Mouse (Mus musculus): Measurements from ENCODE around the gene Spata20. TPM values are rescaled to one million over a fixed set of nuclear protein-coding genes. Genes with fewer than 3 reads are reported as not detected.

The Spata20 gene
- total RNA-seq (2021), result 1 to 10 TPM in 1 of 2 experiments, under 1 TPM in 1; 0.54 to 1.1 TPM
- long read RNA-seq, experiment 1, result 0 reads
- long read RNA-seq, experiment 2, partial matches to known transcripts, result 1 of 1 reads
- long read RNA-seq, experiment 2, other reads (novel, unspliced or antisense), result 0 of 1 reads

DNA sequence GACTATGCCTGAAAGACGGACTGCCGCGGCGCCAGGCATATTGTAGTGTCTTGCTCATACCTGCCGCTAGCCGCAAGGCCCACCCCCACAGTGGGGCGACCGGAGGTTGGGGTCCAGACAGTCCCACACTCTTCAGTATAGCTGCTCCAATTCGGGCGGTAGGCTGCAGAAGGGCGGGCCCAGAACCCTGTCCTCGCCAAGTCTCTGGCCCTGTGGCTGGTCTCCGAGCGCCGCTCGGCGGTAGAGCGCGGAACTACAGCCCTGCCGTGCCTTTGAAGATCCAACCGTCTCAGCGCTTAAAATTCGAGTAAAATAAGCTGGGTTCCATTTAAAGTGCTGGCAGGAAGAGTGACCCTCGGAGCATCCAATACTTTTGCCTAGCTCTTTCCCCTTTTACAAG is at the start of gene Spata20:
Gene Spata20 (minus strand): TSS at position 179 of the 400 bp plus-strand sequence.
- intact Hi-C loops (cut with DNase I), result loop anchor here (1.0 to 5.0 kb wide), 4 partner anchors 66 to 359 kb away; no protein-coding TSS in a partner anchor
- DNase-seq, result peak; percentile 88 to 94

DNA sequence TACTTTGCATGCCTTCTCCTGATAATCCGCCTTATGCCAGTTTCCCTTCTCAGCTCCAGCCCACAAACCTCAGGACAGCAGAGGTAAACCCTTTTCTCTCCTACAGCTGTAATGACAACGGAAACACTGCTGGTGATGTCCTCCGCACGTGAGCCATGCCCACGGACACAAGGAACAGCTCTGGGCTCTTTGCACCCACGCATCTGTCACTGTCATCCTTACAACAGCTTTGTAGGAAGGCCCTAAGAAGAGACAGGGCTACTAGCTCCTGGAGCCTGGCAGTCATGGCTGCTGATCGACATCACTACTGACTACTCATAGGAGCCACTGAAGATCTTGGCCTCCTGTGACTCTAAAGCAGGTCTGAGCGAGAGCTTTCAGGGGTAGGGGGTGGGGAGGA is 47.2 kb upstream of the Spata20 start:
- no peak for DNase-seq
- intact Hi-C loops (cut with DNase I), result no loop called here

DNA sequence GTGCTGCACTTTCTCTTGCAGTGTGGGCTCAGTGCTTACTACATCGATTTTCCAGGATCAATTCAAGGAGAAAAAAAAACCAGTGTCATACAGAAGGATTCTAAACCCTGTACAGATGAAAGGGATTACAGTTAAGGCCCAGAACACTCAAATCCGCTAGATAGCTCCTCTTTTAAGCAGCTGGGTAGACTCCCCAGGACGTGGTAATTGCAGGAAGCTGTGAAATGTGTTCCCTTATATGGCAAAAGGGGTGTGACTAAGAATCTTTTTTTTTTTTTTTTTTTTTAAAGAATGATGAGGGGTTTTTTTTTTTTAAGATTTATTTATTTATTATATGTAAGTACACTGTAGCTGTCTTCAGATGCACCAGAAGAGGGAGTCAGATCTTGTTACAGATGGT is 42.9 kb upstream of the Spata20 start:
- intact Hi-C loops (cut with DNase I), result no loop called here
- DNase-seq, result no peak

DNA sequence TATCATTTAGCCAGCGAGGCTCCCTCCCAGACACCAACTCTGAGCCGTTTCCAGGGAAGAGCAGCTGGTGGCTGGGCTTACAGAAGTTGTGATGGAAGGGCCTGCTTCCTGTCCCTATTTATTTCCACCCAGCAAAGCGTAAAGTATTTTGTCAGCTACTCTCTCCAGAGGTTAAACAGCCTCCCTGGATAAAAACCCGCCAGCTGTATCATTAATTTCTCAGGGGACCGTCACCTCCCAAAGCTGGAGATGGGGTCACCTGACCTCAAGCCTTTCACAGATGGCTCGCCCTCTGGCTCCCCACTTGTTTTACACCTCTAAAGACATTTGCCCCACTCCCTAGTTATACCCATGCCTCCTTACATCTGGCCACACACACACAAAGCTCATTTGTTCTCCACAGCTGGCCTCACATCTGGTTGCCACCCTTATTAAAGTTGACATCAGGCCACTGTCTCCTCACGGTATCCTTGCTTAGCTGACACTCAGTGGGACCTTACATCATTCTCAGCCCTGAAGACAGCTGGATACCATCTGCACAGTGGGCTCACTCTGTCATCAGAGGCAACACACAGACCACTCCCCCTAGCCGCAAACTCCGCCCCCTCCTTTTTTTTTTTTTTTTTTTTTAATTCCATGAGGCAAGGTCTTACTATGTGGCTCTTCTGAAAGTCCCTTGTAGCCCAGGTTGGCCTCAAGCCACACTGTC is 40.3 kb upstream of the Spata20 start:
- peak; percentile 10 to 36 for DNase-seq

DNA sequence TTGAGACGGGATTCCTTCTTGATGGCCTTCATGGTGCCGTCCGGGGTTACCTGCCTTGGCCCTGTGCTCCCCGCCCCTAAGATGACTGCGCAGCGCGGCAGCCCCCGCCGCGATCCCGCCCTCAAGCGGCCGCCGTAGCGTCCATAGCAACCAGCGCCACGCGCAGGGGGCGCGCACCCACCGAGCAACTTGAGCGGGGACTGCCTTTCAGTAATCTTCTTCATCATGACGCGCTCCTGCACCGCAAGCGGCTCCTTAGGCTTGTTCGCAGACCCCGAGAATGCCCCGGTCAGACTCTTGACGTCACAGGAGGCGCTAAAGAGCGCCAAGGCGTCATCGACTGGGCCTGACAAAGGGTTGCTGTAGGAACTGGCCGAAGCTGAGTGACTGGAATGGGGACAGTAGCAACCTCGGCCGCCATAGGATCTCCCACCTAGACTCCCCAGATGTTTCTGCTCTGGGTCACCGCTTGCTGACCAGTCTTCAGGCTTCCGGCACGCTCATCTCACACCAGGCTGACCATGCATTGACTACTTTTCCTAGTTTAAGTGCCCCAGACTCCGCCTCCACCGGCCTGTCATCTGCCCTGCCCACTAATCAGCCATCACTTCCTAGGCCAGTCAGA is 35.4 kb upstream of the Spata20 start, which contains the start of gene Mycbpap:
Gene Mycbpap (minus strand): TSS at position 524 of the 625 bp plus-strand sequence.
- intact Hi-C loops (cut with DNase I), result no loop called here
- peak; percentile 55 to 61 for DNase-seq

More for the DNA sequence above, 40.3 kb upstream of the Spata20 start:
- intact Hi-C loops (cut with DNase I), result no loop called here

DNA sequence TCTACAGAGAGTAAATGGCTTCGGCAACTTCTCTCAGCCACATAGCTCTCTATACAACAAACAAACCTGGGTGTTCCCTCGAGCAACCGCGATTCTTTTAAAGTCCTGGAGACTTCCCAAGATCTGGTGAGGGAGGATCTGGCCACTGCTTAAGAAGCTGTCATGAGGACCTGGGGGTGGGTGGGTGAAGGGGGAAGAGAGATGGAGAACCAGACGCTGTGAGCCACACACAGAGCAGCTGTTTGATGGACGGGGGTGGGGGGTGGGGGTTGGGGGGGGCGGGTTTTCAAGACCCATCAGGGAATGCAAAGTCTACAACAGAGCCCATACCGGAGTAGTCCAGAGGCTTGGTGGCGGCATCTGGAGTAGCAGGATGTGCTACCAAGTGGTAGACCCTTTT is 27.5 kb upstream of the Spata20 start:
- no peak for DNase-seq
- intact Hi-C loops (cut with DNase I), result no loop called here

DNA sequence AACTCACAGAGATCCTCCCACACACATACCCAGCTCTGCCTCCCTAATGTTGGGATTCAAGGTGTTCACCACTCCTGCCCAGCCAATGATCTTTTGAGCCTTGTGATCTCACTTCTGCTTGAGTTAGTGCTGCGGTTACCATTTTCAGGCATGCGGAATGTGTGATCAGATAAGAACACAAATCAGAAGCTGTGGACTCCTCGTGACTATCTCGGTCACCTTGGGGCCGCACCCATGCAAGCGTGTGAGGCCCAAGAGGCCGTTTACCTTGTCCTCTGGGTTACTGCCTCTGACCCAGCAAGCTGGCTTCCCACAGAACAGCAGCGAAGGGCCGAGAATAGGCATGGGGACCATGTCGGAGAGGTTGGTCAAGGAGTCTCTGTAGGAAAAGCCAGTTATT is 23.0 kb upstream of the Spata20 start:
- intact Hi-C loops (cut with DNase I), result no loop called here

DNA sequence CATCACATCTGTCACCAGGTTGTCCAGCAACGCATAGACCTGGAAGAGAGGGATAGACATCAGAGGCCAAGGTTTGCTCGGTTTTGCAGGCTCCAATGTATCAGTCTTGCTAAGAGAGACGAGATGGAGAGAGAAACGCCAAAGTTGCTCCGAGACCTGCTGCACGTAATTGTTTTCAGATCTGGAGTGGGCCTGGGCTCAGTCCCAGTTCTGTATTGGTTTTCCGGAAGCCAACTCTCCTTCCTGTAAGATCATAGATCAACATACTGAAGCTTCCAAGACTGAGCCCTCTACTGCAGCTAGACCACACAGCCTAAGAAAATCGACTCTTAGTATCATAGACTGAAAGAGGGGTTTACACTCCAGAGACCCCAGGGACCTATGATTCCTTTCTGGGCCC is 15.5 kb upstream of the Spata20 start:
- intact Hi-C loops (cut with DNase I), result loop anchor here (5.0 kb wide), 1 partner anchor 41 kb away; no protein-coding TSS in a partner anchor
- DNase-seq, result no peak

More for the DNA sequence above, 23.0 kb upstream of the Spata20 start:
- no peak for DNase-seq

DNA sequence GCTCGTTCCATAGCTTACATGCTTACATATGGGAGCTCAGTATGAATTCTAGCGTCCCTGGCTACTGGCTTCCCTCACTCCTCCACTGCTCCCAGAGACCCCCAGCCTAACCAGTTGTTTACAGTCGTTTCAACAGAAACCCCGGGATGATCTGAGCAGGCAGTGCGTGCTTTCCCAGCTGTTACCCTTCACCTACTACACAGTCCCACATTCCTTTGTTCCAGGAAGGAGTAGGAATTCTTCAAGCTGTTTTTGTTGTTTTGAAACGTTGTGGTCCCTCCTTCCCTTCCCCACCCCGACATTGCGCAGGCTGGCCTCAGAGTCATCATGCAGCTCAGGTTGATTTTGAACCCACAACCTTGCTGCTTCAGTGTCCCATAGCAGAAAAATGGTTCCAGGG is 14.4 kb upstream of the Spata20 start:
- DNase-seq, result no peak
- intact Hi-C loops (cut with DNase I), result loop anchor here (5.0 kb wide), 1 partner anchor 42 kb away; no protein-coding TSS in a partner anchor

DNA sequence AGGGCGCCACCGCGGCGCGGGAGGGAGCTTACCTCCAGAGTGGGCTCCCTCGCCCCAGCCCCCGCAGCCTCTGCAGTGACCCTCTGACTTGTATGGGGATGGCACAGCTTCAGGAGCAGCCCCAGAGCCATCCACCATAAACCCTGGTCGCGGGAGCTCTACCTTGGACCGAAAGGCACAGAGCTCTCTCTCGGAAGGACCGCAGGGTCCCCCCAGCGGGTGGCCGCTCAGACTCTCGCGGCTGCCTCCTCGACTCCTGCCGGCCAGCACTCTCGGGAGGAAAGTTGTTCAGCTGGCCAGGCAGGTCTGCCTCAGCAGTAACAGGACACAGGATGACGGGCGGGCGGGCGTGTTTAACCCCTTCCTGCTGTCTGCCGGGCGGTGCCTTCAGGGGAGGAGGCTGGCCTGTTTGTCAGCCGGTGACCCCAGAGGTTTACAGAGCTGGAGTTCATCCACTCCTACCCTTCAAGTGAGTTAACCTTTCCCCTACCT is 13.7 kb upstream of the Spata20 start, which contains the start of gene Epn3:
Gene Epn3 (minus strand): TSS at position 314 of the 492 bp plus-strand sequence.
- intact Hi-C loops (cut with DNase I), result loop anchor here (5.0 kb wide), 1 partner anchor 43 kb away; no protein-coding TSS in a partner anchor
- DNase-seq, result peak; percentile 48 to 54

DNA sequence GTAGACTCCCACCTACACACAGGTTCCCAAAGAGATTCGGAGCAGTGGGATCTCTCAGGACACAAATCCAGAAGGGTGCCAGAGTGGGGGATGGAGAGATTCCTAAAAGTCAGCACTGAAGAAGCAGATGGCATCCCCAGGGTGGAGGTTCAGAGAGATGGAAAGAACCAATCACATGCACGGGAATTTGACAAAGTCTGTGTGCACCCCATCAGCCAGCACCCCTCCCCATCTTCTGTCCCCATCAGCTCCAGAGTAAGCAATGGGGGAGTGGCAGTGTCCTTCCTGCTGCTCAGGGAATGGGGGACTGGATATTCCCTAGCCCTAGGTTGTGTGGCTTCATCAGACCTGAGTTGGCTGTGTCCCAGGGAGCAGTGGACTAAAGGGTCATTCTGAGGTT is 13.1 kb upstream of the Spata20 start:
- intact Hi-C loops (cut with DNase I), result no loop called here
- no peak for DNase-seq

DNA sequence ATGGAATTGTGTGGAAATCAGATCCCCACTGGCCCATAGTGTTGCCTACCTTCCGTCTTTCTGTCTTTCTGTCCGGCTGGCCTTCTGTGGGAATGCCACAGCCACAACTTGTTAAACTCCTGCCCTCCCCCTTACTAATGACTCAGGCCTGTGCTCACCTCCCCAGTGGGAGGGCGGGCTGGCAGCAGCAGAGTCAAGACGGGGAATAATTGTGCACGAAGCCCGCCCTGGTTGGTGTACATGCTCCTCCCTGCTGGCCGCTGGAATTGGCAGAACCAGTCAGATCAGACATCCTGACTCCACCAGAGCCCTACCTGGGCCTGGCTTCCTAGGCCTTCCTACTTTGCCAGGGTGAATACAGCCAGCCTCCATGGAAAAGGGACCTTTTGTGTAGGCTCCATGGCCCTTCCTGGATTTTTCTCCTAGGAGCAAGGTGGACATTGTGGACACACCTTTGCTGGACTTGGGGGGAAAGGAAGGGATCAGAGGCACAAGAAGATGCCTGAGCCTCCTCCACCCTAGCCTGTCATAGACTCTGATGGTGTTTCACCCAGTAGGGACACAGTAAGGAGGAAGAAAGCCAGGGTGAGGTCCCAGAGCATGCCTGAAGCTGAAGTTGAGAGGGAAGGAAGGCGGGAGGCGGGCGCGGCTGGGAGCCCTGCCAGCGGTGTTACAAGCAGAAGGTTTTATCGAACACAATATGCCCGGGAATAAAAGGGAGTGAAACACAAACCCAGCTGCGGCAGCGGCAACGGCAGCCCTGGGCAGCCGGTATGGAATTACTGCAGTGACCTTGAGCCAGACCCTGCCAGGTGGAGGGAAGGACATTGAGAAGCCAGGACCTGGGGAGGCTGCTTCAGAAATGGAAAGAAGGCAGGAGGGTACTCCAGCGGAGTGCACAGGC is 12.4 kb upstream of the Spata20 start:
- peak; percentile 58 to 68 for DNase-seq
- intact Hi-C loops (cut with DNase I), result no loop called here

DNA sequence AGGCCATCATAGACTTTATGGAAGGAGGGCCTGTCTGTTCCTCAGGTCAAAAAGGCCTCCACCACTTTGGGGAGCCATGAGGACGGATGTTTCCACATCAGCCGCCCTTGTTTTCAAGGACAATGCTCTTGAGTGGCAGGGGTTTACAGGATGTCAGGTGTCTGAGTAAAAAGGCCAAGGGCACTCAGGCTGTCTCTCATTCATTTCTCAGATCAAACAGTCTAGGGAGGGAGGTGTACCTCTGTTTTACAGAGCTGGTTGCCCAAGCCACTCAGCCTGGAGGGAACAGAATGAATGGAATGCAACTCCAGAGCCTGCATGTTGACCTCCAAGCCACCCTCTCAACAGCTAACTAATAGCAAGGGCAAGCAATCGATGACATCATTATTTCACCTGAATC is 9.4 kb upstream of the Spata20 start:
- peak in 1 of 2 experiments; percentile 38 for DNase-seq
- intact Hi-C loops (cut with DNase I), result no loop called here

DNA sequence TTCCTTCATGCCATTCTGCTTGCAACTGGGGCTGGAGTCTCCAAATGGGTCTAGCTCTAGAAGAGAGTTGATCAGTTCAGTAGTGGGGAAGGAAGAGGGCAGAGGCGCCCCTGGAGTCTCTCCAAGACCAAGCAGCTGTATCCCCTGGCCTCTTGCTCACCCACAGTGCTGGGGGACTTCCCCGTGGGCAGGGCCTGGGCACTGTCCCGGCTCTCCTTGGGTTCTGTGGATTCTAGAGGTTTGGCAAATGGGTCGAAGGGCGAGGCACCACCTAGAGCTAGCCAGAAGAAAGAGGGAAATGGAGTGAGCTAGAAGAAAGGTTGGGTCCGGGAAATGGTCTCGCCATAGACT is 5.7 kb upstream of the Spata20 start:
- intact Hi-C loops (cut with DNase I), result no loop called here
- no peak for DNase-seq

DNA sequence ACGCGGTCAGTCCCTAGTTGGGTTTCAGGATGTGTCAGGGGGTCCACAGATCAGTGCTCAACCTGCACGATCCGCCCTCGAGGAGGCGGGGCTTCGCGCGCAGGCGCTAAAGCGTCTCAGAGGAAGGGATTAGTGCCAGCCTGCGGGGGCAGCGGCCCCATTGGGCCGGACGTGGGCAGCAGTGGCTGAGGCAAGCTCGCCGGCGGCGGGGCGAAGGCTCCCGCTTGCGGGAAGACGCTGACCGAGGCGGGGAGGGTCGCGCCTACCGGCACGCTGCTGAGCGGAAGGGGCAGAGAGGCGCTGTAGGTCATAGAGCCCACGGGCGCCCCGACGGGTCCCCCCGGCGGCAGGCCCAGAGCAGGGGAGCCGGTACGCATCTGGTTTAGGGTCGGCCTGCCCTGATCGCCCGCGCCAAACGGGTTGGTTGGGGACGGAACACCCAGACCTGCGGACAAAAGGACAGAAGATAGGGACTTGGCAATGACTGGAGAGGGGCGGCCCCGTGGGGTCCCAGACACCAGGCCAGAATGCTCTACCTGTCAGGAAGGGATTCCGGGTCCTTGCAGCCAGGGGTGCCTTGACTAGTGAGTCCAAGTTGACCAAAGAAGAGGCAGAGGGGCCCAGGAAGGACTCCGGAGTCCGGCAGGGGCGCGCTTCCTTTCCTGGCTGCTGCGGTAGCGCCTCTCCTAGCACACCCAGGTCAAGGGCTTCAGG is 5.2 kb upstream of the Spata20 start:
- intact Hi-C loops (cut with DNase I), result no loop called here
- DNase-seq, result peak in 1 of 2 experiments; percentile 22

DNA sequence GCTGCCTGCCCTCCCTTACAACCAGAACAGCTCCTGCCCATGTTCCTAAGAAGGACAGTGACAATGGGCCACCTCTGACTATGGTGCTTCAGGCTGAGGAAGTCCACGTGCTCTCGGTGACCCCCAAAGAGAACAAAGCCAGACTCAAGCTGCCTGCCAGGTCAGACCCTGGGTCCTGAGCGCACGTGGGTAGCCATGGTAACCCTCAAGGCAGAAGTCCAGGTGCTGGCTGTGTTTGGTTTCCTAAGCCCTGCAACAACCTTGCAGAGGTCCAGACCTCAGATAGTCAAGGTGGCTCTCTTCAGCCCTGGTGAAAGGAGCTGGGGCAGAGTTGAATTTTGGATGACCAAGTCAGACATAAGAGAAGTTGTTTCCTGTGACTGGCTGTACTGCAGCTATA is 3.8 kb upstream of the Spata20 start:
- no peak for DNase-seq
- intact Hi-C loops (cut with DNase I), result loop anchor here (5.0 kb wide), 1 partner anchor 362 kb away; no protein-coding TSS in a partner anchor

DNA sequence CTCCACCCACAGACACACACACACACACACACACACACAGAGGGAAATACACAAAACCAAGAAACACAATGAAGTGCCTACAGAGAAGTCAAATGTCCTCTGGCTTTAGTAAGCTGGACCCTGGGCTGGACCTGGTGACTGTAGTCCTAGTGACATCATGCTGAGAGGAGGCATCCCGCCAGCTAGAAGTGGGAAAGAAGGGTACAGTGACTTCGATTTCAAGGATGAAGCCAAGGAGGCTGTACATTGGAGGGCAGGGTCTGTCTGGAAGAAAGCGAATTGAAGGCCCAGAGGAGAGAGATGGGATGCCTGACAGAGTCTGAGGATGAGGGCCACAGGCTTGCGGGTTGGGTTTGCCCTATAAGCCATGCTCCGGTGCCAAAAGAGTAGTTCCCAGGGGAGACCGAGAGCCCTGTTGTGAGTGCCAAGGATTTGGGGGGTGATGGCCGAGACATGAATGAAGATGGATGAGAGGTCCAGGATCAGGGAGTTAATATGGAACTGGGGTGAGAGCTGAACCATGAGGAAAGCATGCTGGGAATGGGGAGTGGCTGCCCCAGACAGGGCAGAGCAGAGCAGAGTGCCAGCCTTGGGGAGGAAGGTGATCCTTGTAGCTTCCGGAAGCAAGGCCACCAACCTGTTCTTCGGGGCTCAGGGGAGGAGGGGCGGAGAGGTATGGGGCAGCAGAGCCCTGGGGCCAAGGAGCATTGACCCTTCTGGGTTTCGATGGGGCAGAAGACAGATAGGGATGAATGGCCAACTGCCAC is 3.0 kb upstream of the Spata20 start:
- intact Hi-C loops (cut with DNase I), result loop anchor here (5.0 kb wide), 1 partner anchor 362 kb away; no protein-coding TSS in a partner anchor
- no peak for DNase-seq

DNA sequence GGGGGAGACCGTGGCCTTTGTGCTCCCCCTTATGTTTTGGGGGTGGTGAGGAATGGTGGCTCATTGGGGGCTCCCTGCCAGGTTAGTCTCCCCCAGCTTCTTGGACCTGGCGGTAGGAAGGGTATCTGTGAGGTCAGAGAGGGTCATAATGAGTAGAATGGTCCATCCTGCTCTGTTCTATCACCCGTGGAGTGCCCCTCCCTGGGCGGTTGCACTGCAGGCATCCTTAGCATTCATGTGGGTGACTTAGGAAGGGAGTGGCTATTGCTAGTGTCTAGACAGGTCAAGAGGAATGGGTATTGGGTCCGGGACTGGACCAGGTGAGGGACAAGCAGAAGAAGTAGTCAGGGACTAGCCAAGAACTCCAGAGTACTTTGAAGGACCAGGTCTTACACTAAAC is 756 bp downstream of the Spata20 start:
- intact Hi-C loops (cut with DNase I), result loop anchor here (5.0 kb wide), 1 partner anchor 358 kb away; no protein-coding TSS in a partner anchor
- no peak for DNase-seq

DNA sequence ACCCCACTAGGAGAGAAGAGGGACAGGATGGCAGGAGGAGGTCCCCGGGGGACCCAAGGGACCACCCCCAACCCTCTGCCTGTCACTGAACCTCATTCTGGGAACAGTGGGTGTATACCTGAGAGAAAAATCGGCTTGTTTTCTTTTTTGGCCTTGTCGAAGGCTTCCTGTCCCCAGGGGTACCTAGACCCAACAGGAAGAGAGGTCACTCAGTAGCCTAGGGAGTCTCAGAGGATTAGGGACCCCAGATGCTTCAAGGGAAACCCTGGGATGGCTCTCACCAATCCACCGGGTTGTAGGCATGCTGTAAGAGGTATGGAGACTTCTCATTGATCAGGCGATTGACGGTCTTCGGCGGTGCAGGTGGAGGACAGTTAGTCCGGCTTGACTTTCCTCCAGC is 1.3 kb downstream of the Spata20 start:
- intact Hi-C loops (cut with DNase I), result loop anchor here (5.0 kb wide), 1 partner anchor 357 kb away; no protein-coding TSS in a partner anchor

More for the DNA sequence above, 1.3 kb downstream of the Spata20 start:
- no peak for DNase-seq
